Mouse (Mus musculus) layer of hippocampus, adult 2 months (tissue): ENCODE measurements at regions not wholly inside any gene's neighbourhood (a gene's known extent, or its start where the extent isn't known, plus 50 kb on each side); places are given as distances from the start of the nearest gene placed in this dataset.

Experiments
- DNase-seq, 2 experiments: peaks; one replicate each; pipeline ENCODE4 v3.0.0; 2022; ENCODE audit warnings: low spot score in 2 of 2
- H3K27ac ChIP-seq: fragments of 200-600 bp; 2 replicates; pipeline ENCODE4 v1.8.1; 2022
- H3K4me3 ChIP-seq: fragments of 200-600 bp; 2 replicates; pipeline ENCODE4 v1.8.1; 2022; ENCODE audit warnings: mild to moderate bottlenecking
- CTCF ChIP-seq: fragments of 200-600 bp; conservative IDR thresholded peaks from 2 replicates; pipeline ENCODE4 v1.8.1; 2022; ENCODE audit warnings: antibody characterized with exemption, mild to moderate bottlenecking, moderate library complexity

- TF ChIP-seq CTCF: no peak
- H3K4me3 ChIP-seq: no peak overlapping the region
- H3K27ac ChIP-seq: peak overlapping the region; percentile 43
- peak in 1 of 2 experiments; percentile 3 for DNase-seq
Measured at GRCm38 (mm10) chr2:98901591-98902323, 234.7 kb upstream of the Gm10800 start.
